Mouse (Mus musculus) kidney, embryonic 16.5 days (tissue): ENCODE measurements around the gene Rpl6. TPM values are rescaled to one million over a fixed set of nuclear protein-coding genes. Genes with fewer than 3 reads are reported as not detected.
A peak's percentile ranks its signal among the peaks of the same experiment; 100 is the strongest.

Experiments
- ATAC-seq: fragments of 200-750 bp; cut with Nextera tagmentation; 2 replicates; pipeline ENCODE4 v1.8.0; 2017; ENCODE audit warnings: moderate TSS enrichment; ENCODE audit not compliant: low FRiP score, low TSS enrichment
- H3K27ac ChIP-seq: fragments of 300-500 bp; sonication (generic); 2 replicates; pipeline ENCODE4 v1.5.1; 2014; ENCODE audit warnings: low read length
- H3K27me3 ChIP-seq: fragments of 300-500 bp; sonication (generic); 2 replicates; pipeline ENCODE4 v1.6.1; 2014; ENCODE audit warnings: low read length, control low read depth, mixed read lengths; ENCODE audit not compliant: insufficient read depth
- H3K36me3 ChIP-seq: fragments of 300-500 bp; sonication (generic); 2 replicates; pipeline ENCODE4 v1.6.1; 2014; ENCODE audit warnings: low read length, control low read depth, mixed read lengths; ENCODE audit not compliant: insufficient read depth
- H3K4me1 ChIP-seq: fragments of 300-500 bp; sonication (generic); 2 replicates; pipeline ENCODE4 v1.6.1; 2014; ENCODE audit warnings: low read length, control low read depth, mixed read lengths; ENCODE audit not compliant: insufficient read depth
- H3K4me2 ChIP-seq: fragments of 300-500 bp; sonication (generic); replicated peaks from 2 replicates; pipeline ENCODE4 v1.6.1; 2014; ENCODE audit warnings: low read depth, low read length
- H3K4me3 ChIP-seq: fragments of 300-500 bp; sonication (generic); 2 replicates; pipeline ENCODE4 v1.5.1; 2014; ENCODE audit warnings: mild to moderate bottlenecking, low read length
- H3K9ac ChIP-seq: fragments of 300-500 bp; sonication (generic); replicated peaks from 2 replicates; pipeline ENCODE4 v1.6.1; 2014; ENCODE audit warnings: low read length
- H3K9me3 ChIP-seq: fragments of 300-500 bp; sonication (generic); 2 replicates; pipeline ENCODE4 v1.6.1; 2016; ENCODE audit warnings: low read length, control low read depth
- WGBS: fragments of 180-500 bp; shearing (Covaris S2); extraction: QIAGEN DNeasy Blood & Tissue Kit; methylation state at CpG from one replicate; pipeline ENCODE4 v1.1.7; 2014; 5-methylcytosine and 5-hydroxymethylcytosine counted together
- polyA plus RNA-seq: library from polyadenylated mRNA; unstranded; fragments of >200 nt; fragmentation: Nextera tagmentation; extraction: Ambion mirVana; gene quantifications from 2 replicates; pipeline ENCODE4 v1.2.1, GENCODE M21; 2015

Rpl6 gene
- 575 and 586 TPM in 2 replicates for polyA plus RNA-seq

DNA sequence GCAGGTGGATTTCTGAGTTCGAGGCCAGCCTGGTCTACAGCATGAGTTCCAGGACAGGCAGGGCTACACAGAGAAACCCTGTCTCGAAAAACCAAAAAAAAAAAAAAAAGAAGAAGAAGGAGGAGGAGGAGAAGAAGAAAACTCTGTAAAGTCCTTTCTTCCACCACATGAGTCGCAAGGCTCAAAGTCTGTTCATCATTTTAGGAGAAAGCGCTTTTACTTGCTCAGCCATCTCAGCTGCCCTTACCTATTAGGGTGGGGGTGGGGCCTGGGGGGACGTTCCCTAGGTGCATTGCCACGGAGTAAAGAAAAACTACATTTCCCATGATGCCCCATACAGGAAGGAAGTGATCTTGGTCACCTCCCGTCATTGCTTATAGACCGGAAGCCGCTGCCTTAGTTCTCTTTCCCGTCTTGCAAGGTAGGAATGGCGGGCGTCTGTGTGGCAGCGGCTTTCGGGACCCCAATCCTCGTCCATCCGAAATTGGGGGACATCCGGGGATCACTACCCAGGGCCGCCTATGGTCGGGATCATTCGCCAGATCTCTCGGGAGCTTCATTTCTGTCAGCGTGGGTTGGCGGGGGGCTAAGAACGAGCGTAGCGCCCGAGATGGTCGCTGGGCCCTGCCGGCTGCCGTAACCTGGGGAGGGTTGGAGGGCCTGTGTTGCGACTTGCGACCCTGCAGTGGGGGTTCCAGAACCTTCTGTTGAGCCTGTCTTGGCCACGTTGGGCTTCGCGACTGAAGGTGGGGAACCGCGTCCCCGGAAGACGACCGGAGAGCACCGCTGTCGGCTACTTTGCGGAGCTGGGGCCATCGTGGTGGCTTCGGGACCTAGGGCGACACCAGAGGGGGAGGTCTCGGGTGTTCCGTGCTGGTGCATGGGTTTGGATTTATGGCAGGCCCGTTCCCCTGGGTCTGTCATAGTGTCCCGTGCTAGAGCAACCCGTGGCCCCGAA, at the start of gene Rpl6:
TSS of gene Rpl6 (plus strand) at position 350 of the 958 bp plus-strand sequence.
- WGBS: 1% methylated on average over 52 of the region's 52 CpGs
- no peaks in the 10 kb centered on the region; the same call in 1 of the 2 replicates for H3K27me3 ChIP-seq
- H3K27ac ChIP-seq: peak within 1 kb of the TSS; percentile 58
- peak; percentile 91 for ATAC-seq
- peak within 1 kb of the TSS; percentile 62 for H3K4me2 ChIP-seq
- peak within 1 kb of the TSS; percentile 94 for H3K9ac ChIP-seq
- H3K4me3 ChIP-seq: peak within 1 kb of the TSS; percentile 98
- H3K9me3 ChIP-seq: no peaks in the 10 kb centered on the region
- H3K4me1 ChIP-seq: peaks cover 17% of the 10 kb centered on the region
- H3K36me3 ChIP-seq: peaks cover 38% of the 10 kb centered on the region

DNA sequence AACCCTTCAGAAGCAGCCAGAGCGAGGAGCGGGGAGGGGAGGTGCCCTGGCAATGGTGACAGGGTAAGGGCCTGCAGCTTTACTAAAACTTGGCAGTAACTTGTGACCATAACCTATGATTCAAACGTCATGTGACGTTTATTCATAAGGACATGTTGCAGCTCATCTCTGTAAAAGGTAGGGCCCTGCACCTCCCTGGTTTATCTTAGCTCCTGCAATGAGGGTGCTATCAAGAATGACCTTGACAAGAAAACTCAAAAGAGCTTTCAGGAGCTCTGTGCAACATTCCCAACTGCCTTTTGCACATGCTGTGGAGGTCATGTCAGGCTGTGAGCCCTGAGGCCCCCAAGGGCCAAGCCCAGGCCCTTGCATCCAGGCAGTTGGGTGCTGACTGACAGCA, 48.2 kb upstream of the Rpl6 start:
- Histone ChIP-seq H3K4me3 (no peak overlapping the region), H3K9me3 (no peaks in the 10 kb centered on the region), H3K36me3 (peaks cover 53% of the 10 kb centered on the region), H3K4me2 (no peak overlapping the region), H3K9ac (no peak overlapping the region), H3K27me3 (no peaks in the 10 kb centered on the region), H3K4me1 (no peaks in the 10 kb centered on the region), H3K27ac (no peak overlapping the region)
- no peak for ATAC-seq
- 96% methylated on average over 4 of the region's 4 CpGs for WGBS

GRCm38 (mm10) chr5:121157017-121157416, 47.3 kb upstream of the Rpl6 start:
- Histone ChIP-seq H3K4me2 (no peak overlapping the region), H3K9ac (no peak overlapping the region), H3K9me3 (no peaks in the 10 kb centered on the region), H3K36me3 (peaks cover 56% of the 10 kb centered on the region), H3K4me3 (no peak overlapping the region), H3K27me3 (no peaks in the 10 kb centered on the region), H3K4me1 (no peaks in the 10 kb centered on the region), H3K27ac (no peak overlapping the region)
- ATAC-seq: no peak
- 70% methylated on average over 2 of the region's 2 CpGs for WGBS

- Histone ChIP-seq H3K36me3 (peaks cover 56% of the 10 kb centered on the region), H3K4me2 (no peak overlapping the region), H3K9me3 (no peaks in the 10 kb centered on the region), H3K27ac (no peak overlapping the region), H3K4me3 (no peak overlapping the region), H3K27me3 (no peaks in the 10 kb centered on the region), H3K4me1 (no peaks in the 10 kb centered on the region), H3K9ac (no peak overlapping the region)
- ATAC-seq: no peak
- 95% methylated on average over 5 of the region's 5 CpGs for WGBS
Observed at GRCm38 (mm10) chr5:121157489-121157888, 46.8 kb upstream of the Rpl6 start.

DNA sequence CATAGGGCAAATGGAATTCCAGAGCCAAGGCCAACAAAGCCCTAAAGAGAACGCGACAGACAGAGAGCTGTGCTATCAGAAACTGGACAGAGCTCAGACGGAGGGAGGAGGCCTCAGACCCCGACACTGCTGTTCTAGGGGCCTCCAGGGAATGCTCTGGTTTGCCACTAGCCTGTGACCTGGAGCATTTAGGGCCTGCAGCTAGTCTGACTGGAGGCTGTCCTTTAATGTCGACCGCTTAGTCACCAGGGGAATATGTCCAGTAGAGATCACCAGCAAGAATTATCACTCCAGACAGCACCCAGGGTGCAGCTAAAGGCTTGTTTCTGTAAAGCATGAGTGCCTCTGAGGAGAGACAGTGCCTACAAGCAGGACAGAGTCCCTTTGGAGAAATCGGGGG, 45.3 kb upstream of the Rpl6 start:
- no peaks in the 10 kb centered on the region for H3K4me1 ChIP-seq
- H3K4me2 ChIP-seq: no peak overlapping the region
- H3K36me3 ChIP-seq: peaks cover 56% of the 10 kb centered on the region
- H3K9me3 ChIP-seq: no peaks in the 10 kb centered on the region
- H3K27ac ChIP-seq: no peak overlapping the region
- H3K9ac ChIP-seq: no peak overlapping the region
- 83% methylated on average over 7 of the region's 7 CpGs for WGBS
- H3K4me3 ChIP-seq: no peak overlapping the region
- no peak for ATAC-seq
- no peaks in the 10 kb centered on the region for H3K27me3 ChIP-seq

GRCm38 (mm10) chr5:121162285-121162684, 42.0 kb upstream of the Rpl6 start:
- ATAC-seq: no peak
- Histone ChIP-seq H3K27me3 (no peaks in the 10 kb centered on the region), H3K9ac (no peak overlapping the region), H3K9me3 (no peaks in the 10 kb centered on the region), H3K4me3 (no peak overlapping the region), H3K27ac (no peak overlapping the region), H3K4me1 (no peaks in the 10 kb centered on the region), H3K36me3 (peaks cover 68% of the 10 kb centered on the region), H3K4me2 (no peak overlapping the region)
- 80% methylated on average over 5 of the region's 5 CpGs for WGBS

DNA sequence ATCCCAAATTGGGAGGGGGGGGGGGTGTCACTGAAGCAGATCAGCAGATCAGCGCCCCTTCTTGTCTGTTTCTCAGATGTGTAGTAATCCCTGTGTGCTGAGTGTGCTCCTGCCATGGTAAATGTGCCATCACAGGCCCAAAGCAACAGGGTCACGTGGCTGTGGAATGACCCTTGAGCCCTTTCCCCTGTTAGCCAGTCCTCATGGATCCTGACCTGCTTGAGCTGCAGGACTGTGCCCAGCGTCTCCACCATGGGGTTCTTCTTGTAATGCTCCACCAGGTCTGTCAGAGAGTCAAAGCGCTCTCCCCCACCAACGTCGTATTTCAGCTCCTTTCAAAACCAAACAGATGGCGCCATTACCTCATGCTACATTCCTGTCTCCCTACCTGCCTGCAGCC, 41.4 kb upstream of the Rpl6 start:
- no peaks in the 10 kb centered on the region for H3K4me1 ChIP-seq
- H3K27me3 ChIP-seq: no peaks in the 10 kb centered on the region
- no peak for ATAC-seq
- no peaks in the 10 kb centered on the region for H3K9me3 ChIP-seq
- no peak overlapping the region for H3K4me2 ChIP-seq
- no peak overlapping the region for H3K9ac ChIP-seq
- no peak overlapping the region for H3K4me3 ChIP-seq
- H3K36me3 ChIP-seq: peaks cover 68% of the 10 kb centered on the region
- H3K27ac ChIP-seq: no peak overlapping the region
- 80% methylated on average over 7 of the region's 7 CpGs for WGBS

DNA sequence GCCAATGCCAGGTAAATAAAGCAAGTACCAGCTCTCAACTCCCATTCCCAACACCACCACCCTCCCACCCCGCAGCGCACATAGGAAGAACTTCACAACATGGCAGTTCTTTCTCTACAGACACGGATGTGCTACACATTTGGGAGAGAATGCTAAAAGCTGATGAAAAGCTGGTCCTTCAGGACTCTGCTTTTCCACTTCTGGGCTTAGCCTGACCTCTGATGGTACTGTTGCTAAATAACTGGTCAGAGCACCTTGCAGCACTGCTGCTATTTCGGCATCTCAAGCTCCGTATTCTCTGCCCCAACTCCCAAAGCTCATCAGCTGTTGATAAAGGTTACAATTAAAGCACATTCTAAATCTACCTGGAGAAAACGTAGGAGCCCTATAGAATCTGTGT, 37.4 kb upstream of the Rpl6 start:
- Histone ChIP-seq H3K4me2 (no peak overlapping the region), H3K4me1 (no peaks in the 10 kb centered on the region), H3K9ac (no peak overlapping the region), H3K27ac (no peak overlapping the region), H3K9me3 (no peaks in the 10 kb centered on the region), H3K36me3 (peaks cover 63% of the 10 kb centered on the region), H3K4me3 (no peak overlapping the region), H3K27me3 (no peaks in the 10 kb centered on the region)
- WGBS: 98% methylated on average over 6 of the region's 6 CpGs
- ATAC-seq: no peak

- H3K36me3 ChIP-seq: peaks cover 37% of the 10 kb centered on the region
- WGBS: 93% methylated on average over 2 of the region's 2 CpGs
- ATAC-seq: no peak
Observed at GRCm38 (mm10) chr5:121169588-121169987, 34.7 kb upstream of the Rpl6 start.

GRCm38 (mm10) chr5:121172835-121173234, 31.4 kb upstream of the Rpl6 start:
- WGBS: 80% methylated on average over 4 of the region's 4 CpGs

More at GRCm38 (mm10) chr5:121169588-121169987, 34.7 kb upstream of the Rpl6 start:
- no peaks in the 10 kb centered on the region for H3K9me3 ChIP-seq
- no peak overlapping the region for H3K4me2 ChIP-seq
- H3K9ac ChIP-seq: no peak overlapping the region
- H3K27me3 ChIP-seq: no peaks in the 10 kb centered on the region
- no peaks in the 10 kb centered on the region for H3K4me1 ChIP-seq
- H3K27ac ChIP-seq: no peak overlapping the region
- H3K4me3 ChIP-seq: no peak overlapping the region

More at GRCm38 (mm10) chr5:121172835-121173234, 31.4 kb upstream of the Rpl6 start:
- ATAC-seq: no peak
- no peak overlapping the region for H3K4me2 ChIP-seq
- no peak overlapping the region for H3K27ac ChIP-seq
- H3K4me3 ChIP-seq: no peak overlapping the region
- H3K36me3 ChIP-seq: peaks cover 14% of the 10 kb centered on the region
- H3K9me3 ChIP-seq: no peaks in the 10 kb centered on the region
- no peaks in the 10 kb centered on the region for H3K4me1 ChIP-seq
- H3K27me3 ChIP-seq: no peaks in the 10 kb centered on the region
- H3K9ac ChIP-seq: no peak overlapping the region
